Mouse (Mus musculus) right cerebral cortex, postnatal 36 days (tissue): ENCODE measurements around the gene Magoh.

Source experiments
- DNase-seq, 2 experiments: peaks; one replicate each; pipeline ENCODE4 v3.0.0; 2022; ENCODE audit warnings: low spot score in 2 of 2, mixed read lengths in 1 of 2

The Magoh gene

DNA sequence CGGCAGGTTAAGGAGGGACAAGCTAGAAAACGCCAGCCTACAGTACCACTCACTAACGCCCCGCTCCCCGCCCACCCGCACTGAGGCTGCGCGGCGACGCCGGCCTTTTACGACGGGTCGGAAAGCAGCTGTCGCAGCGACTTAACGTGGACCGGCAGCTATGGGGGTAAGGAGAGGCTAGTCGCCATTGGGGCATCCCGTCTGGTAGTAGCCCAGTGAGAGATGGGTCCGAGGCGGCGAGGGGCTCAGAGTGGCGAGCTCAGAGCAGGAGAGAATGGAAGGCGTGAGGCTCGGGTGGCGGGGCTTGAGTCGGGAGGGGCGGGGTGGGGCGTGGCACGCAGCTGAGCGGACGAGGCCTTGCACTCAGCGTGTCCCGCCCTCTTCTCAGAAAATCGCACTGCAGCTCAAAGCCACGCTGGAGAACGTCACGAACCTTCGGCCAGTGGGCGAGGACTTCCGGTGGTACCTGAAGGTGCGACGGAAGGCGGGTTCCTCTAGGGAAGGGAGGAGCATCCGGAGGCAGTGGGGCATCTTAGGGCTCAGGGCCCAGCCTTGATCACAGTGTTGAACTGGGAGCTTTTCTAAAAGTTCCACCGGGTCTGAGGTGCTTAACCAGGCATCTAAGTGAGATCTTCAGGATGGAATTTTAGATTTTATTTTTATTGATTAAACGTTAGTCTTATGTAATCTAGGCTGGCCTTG, 10.3 kb downstream of the Magoh start, which contains the start of gene 0610037L13Rik:
TSS of gene 0610037L13Rik (plus strand) at position 83 of the 702 bp plus-strand sequence.
- peak; percentile 96 to 97 for DNase-seq

DNA sequence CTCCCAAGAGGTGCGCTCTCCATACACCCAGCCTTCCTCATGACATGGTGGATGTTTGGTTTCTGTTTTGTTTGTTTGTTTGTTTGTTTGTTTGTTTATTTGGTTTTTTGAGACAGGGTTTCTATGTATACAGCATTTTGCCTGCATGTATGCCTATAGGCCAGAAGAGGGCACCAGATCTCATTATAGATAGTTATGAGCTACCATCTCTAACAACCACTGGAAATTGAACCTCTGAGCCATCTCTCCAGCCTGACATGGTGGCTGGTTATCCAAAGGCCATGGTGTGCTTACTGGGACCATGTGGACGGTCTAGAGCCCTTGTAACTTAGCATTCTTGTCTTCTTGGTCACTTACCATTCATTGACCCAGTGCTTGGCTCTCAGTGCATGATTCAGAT, 13.1 kb downstream of the Magoh start:
- no peak for DNase-seq

GRCm38 (mm10) chr4:107899211-107899927, 19.8 kb downstream of the Magoh start:
- no peak for DNase-seq

GRCm38 (mm10) chr4:107900206-107900605, 20.7 kb downstream of the Magoh start:
- DNase-seq, result no peak

DNA sequence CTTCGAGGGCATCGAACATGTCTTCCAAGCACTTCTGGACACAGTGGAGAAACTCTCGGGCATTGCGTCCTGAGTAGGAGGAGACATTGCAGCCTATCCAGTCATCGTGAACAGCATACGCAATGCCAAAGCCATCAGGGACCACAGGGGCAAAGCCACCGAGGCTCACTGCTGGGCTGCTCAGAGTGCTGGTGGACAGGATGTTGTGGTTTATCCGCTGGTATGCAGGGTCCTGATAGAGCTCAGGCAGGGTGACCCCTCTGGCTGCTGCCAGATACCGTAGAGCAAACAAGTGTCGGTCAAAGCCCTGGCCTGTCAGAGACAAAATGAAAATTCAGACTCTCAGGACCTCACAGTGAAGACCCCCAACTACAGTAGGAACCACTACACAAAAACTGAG, 24.7 kb downstream of the Magoh start:
- DNase-seq, result no peak

DNA sequence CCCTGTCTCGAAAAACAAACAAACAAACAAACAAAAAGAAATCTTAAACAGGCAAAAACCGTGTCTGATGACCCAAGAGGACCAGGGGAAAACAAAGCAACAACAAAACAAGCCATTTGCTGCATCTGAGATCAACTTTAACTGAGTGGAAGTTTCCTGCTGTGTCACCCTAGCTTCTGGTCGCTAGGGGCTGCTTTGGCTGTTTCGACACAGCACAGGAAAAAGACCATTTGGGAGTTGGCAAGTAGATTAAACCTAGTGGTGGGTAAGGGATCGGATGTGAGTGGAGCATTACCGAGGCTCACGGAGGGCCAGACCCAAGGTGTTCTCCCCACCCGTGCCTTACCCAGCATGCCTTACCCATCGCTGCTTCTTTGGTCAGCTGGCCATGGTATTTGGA, 27.0 kb downstream of the Magoh start:
- no peak for DNase-seq

GRCm38 (mm10) chr4:107910020-107910419, 30.5 kb downstream of the Magoh start:
- DNase-seq, result no peak

GRCm38 (mm10) chr4:107920336-107920735, 40.8 kb downstream of the Magoh start:
- no peak for DNase-seq

DNA sequence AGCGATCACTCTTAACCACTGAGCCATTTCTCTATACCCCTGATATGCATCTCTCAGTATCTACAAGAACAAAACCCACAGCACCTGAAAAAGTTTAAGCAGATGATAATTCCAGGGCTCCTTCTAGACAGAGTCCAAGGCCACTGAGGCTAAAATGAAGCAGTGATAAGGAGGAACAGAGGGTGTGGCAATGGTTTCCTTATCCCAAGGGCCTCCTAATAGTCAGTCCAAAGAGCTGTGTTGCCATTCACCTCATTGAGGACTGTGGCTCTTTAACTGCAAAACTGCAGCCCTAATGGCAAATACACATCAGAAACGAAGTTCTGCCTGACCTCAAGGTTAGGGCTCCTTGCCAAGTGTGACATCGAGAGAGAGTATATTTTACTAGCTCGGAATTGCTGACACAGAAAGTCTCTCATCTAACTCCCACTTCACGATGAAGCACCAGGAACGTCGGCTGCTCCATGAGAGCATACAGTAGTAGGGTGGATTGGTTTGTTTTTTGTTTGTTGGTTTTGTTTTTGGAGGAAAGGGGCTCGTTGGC, 41.7 kb downstream of the Magoh start:
- no peak for DNase-seq

GRCm38 (mm10) chr4:107921952-107922351, 42.4 kb downstream of the Magoh start:
- DNase-seq, result no peak

GRCm38 (mm10) chr4:107923145-107923802, 43.7 kb downstream of the Magoh start, which contains the start of gene Cpt2:
Gene Cpt2 (minus strand): TSS chr4:107923610.
- DNase-seq, result peak; percentile 66 to 73

GRCm38 (mm10) chr4:107923803-107924194, 44.2 kb downstream of the Magoh start:
- DNase-seq, result no peak

DNA sequence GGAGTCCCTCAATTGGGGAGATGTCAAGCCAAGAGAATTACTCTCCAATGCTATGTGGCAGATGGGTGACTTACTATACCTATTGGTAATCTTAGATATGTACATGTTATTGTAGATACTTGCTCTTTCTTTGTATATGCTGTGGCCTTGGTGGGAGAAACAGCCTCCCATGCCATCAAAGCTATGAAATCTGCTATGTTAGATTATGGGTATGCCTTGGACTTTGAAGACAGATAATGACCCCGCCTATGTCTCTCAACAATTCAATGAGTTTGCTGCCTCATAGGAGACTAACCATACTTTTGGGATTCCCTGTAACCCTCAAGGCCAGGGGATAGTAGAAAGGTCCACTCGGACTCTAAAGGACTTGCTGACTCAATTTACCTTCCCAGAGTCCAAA, 48.7 kb downstream of the Magoh start:
- no peak for DNase-seq

- no peak for DNase-seq
Measured at GRCm38 (mm10) chr4:107928726-107929125, 49.2 kb downstream of the Magoh start.

GRCm38 (mm10) chr4:107931453-107931852, 51.9 kb downstream of the Magoh start:
- DNase-seq, result no peak

- no peak for DNase-seq
Measured at GRCm38 (mm10) chr4:107933239-107933638, 53.7 kb downstream of the Magoh start.

DNA sequence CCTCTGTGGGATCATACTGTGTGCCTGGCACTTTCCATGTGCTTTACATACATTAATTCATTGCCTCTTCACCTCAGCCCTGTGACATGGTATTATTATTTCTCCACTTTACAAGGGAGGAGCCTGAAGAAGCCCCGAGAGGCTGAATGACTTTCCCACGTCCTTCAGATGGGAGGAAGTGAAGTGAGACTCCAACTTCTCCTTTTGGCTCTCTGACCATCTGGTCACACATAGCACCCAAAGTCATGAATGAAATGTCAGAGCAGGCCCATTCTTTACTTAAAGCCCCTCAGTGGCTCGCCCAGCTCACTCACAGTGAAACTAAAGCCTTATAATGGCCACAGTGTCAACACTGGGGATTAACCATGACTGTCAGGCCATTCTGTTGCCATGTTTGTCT, 55.7 kb downstream of the Magoh start:
- DNase-seq, result no peak
